Mouse (Mus musculus) small intestine, adult 2 months (tissue): ENCODE measurements around the gene Cacnb3.

Source experiments
- CTCF ChIP-seq: fragments of 200-500 bp; IDR thresholded peaks from 2 replicates; pipeline ENCODE4 v1.5.1; 2012; ENCODE audit warnings: low read depth, mild to moderate bottlenecking, control low read depth, inconsistent platforms, low read length, moderate library complexity, mixed read lengths; ENCODE audit not compliant: insufficient replicate concordance, insufficient read length; ENCODE audit errors: extremely low read depth
- POLR2A ChIP-seq: fragments of 200-500 bp; IDR thresholded peaks from 2 replicates; pipeline ENCODE4 v1.6.1; 2012; ENCODE audit warnings: low read depth, mild to moderate bottlenecking, control low read depth, inconsistent platforms, low read length, moderate library complexity

GRCm38 (mm10) chr15:98674284-98674993, 43.8 kb downstream of the Cacnb3 start:
- TF ChIP-seq CTCF = no peak
- no peak for TF ChIP-seq POLR2A
